Mouse (Mus musculus): ENCODE data around the gene Prdx2. TPM values are rescaled to one million over a fixed set of nuclear protein-coding genes. Genes with fewer than 3 reads are reported as not detected.

The Prdx2 gene
- polyA plus RNA-seq (2012; rRNA removed), result 149 and 164 TPM in 2 replicates

GRCm38 (mm10) chr8:84969241-84970134 is at the start of gene Prdx2, which contains the start of the genes Gm49661 and Rnaseh2a:
Gene Prdx2 (plus strand): TSS chr8:84969587.
Gene Gm49661 (minus strand): TSS chr8:84969433.
Gene Rnaseh2a (minus strand): TSS chr8:84969767.
- peak within 1 kb of the TSS; percentile 77 for H3K27ac ChIP-seq (ENCODE audit: insufficient read depth, low read length)
- peak in 1 of 2 experiments; percentile 49 for DNase-seq (ENCODE audit: low read depth in 1 of 2, low spot score in 2 of 2)
- no peaks in the 10 kb centered on the region for H3K36me3 ChIP-seq (ENCODE audit: control insufficient read depth, insufficient read depth, low read length)
- WGBS, result under 1% methylated on average over 56 of the region's 56 CpGs
- no peak for TF ChIP-seq CTCF (IDR thresholded peaks at IDR 0.05; ENCODE audit: extremely low read depth, insufficient read depth, insufficient read length, insufficient replicate concordance)
- TF ChIP-seq POLR2A (IDR thresholded peaks at IDR 0.05; ENCODE audit: low read depth, low read length), result peak; percentile 38
- peaks cover 23% of the 10 kb centered on the region; the same call in 1 of the 2 replicates for H3K4me1 ChIP-seq (ENCODE audit: control insufficient read depth, insufficient read depth, insufficient read length)
- H3K4me3 ChIP-seq (ENCODE audit: extremely low read depth, insufficient read depth, insufficient read length), result peak within 1 kb of the TSS; percentile 79
- H3K27me3 ChIP-seq (ENCODE audit: control insufficient read depth, insufficient read depth, low read length), result no peaks in the 10 kb centered on the region

GRCm38 (mm10) chr8:84921596-84921995 is 47.8 kb upstream of the Prdx2 start:
- WGBS, result 83% methylated on average over 2 of the region's 2 CpGs
- Histone ChIP-seq H3K4me3 (ENCODE audit: extremely low read depth, insufficient read depth, insufficient read length) (no peak overlapping the region), H3K27me3 (ENCODE audit: control insufficient read depth, insufficient read depth, low read length) (no peaks in the 10 kb centered on the region), H3K4me1 (ENCODE audit: control insufficient read depth, insufficient read depth, insufficient read length) (no peaks in the 10 kb centered on the region), H3K27ac (ENCODE audit: insufficient read depth, low read length) (no peak overlapping the region), H3K36me3 (ENCODE audit: control insufficient read depth, insufficient read depth, low read length) (peaks cover under 1% of the 10 kb centered on the region; the same call in 1 of the 2 replicates)
- TF ChIP-seq CTCF (IDR thresholded peaks at IDR 0.05; ENCODE audit: extremely low read depth, insufficient read depth, insufficient read length, insufficient replicate concordance), result no peak
- TF ChIP-seq POLR2A (IDR thresholded peaks at IDR 0.05; ENCODE audit: low read depth, low read length), result no peak
- DNase-seq (ENCODE audit: low read depth in 1 of 2, low spot score in 2 of 2), result no peak

GRCm38 (mm10) chr8:84925557-84925956 is 43.8 kb upstream of the Prdx2 start:
- Histone ChIP-seq H3K27ac (ENCODE audit: insufficient read depth, low read length) (no peak overlapping the region), H3K4me1 (ENCODE audit: control insufficient read depth, insufficient read depth, insufficient read length) (peaks cover 6% of the 10 kb centered on the region; the same call in 1 of the 2 replicates), H3K27me3 (ENCODE audit: control insufficient read depth, insufficient read depth, low read length) (peaks cover 4% of the 10 kb centered on the region), H3K4me3 (ENCODE audit: extremely low read depth, insufficient read depth, insufficient read length) (no peak overlapping the region), H3K36me3 (ENCODE audit: control insufficient read depth, insufficient read depth, low read length) (no peaks in the 10 kb centered on the region)
- TF ChIP-seq CTCF (IDR thresholded peaks at IDR 0.05; ENCODE audit: extremely low read depth, insufficient read depth, insufficient read length, insufficient replicate concordance) (no peak), POLR2A (IDR thresholded peaks at IDR 0.05; ENCODE audit: low read depth, low read length) (no peak)
- 42% methylated on average over 7 of the region's 7 CpGs for WGBS
- no peak for DNase-seq (ENCODE audit: low read depth in 1 of 2, low spot score in 2 of 2)

- no peak for DNase-seq (ENCODE audit: low read depth in 1 of 2, low spot score in 2 of 2)
- TF ChIP-seq CTCF (IDR thresholded peaks at IDR 0.05; ENCODE audit: extremely low read depth, insufficient read depth, insufficient read length, insufficient replicate concordance) (no peak), POLR2A (IDR thresholded peaks at IDR 0.05; ENCODE audit: low read depth, low read length) (no peak)
- Histone ChIP-seq H3K36me3 (ENCODE audit: control insufficient read depth, insufficient read depth, low read length) (no peaks in the 10 kb centered on the region), H3K4me3 (ENCODE audit: extremely low read depth, insufficient read depth, insufficient read length) (no peak overlapping the region), H3K4me1 (ENCODE audit: control insufficient read depth, insufficient read depth, insufficient read length) (peaks cover 6% of the 10 kb centered on the region; the same call in 1 of the 2 replicates), H3K27me3 (ENCODE audit: control insufficient read depth, insufficient read depth, low read length) (peaks cover 4% of the 10 kb centered on the region), H3K27ac (ENCODE audit: insufficient read depth, low read length) (no peak overlapping the region)
- WGBS, result 73% methylated on average over 1 of the region's 1 CpGs
Measured at GRCm38 (mm10) chr8:84927513-84927912, 41.9 kb upstream of the Prdx2 start.

GRCm38 (mm10) chr8:84928456-84929306 is 40.7 kb upstream of the Prdx2 start:
- DNase-seq (ENCODE audit: low read depth in 1 of 2, low spot score in 2 of 2), result peak in 1 of 2 experiments; percentile 60
- Histone ChIP-seq H3K36me3 (ENCODE audit: control insufficient read depth, insufficient read depth, low read length) (no peaks in the 10 kb centered on the region), H3K27ac (ENCODE audit: insufficient read depth, low read length) (no peak overlapping the region), H3K4me3 (ENCODE audit: extremely low read depth, insufficient read depth, insufficient read length) (no peak overlapping the region), H3K27me3 (ENCODE audit: control insufficient read depth, insufficient read depth, low read length) (peaks cover 4% of the 10 kb centered on the region), H3K4me1 (ENCODE audit: control insufficient read depth, insufficient read depth, insufficient read length) (peaks cover 6% of the 10 kb centered on the region; the same call in 1 of the 2 replicates)
- WGBS, result 7% methylated on average over 52 of the region's 52 CpGs
- TF ChIP-seq CTCF (IDR thresholded peaks at IDR 0.05; ENCODE audit: extremely low read depth, insufficient read depth, insufficient read length, insufficient replicate concordance), result peak; percentile 82
- no peak for TF ChIP-seq POLR2A (IDR thresholded peaks at IDR 0.05; ENCODE audit: low read depth, low read length)

- no peak for DNase-seq (ENCODE audit: low read depth in 1 of 2, low spot score in 2 of 2)
- WGBS, result 91% methylated on average over 13 of the region's 13 CpGs
- no peaks in the 10 kb centered on the region for H3K36me3 ChIP-seq (ENCODE audit: control insufficient read depth, insufficient read depth, low read length)
- H3K27me3 ChIP-seq (ENCODE audit: control insufficient read depth, insufficient read depth, low read length), result peaks cover 8% of the 10 kb centered on the region
- H3K4me1 ChIP-seq (ENCODE audit: control insufficient read depth, insufficient read depth, insufficient read length), result peaks cover 6% of the 10 kb centered on the region; the same call in 1 of the 2 replicates
- no peak overlapping the region for H3K4me3 ChIP-seq (ENCODE audit: extremely low read depth, insufficient read depth, insufficient read length)
- TF ChIP-seq CTCF (IDR thresholded peaks at IDR 0.05; ENCODE audit: extremely low read depth, insufficient read depth, insufficient read length, insufficient replicate concordance) (no peak), POLR2A (IDR thresholded peaks at IDR 0.05; ENCODE audit: low read depth, low read length) (no peak)
- H3K27ac ChIP-seq (ENCODE audit: insufficient read depth, low read length), result no peak overlapping the region
Measured at GRCm38 (mm10) chr8:84930582-84930981, 38.8 kb upstream of the Prdx2 start.

Data from spleen, adult 2 months (tissue).